Mouse (Mus musculus) neural tube, embryonic 14.5 days (tissue): Measurements from ENCODE around the gene Sirt4. TPM values are rescaled to one million over a fixed set of nuclear protein-coding genes. Genes with fewer than 3 reads are reported as not detected.
"Not testable (repeated sequence)": the region's sequence is repeated elsewhere in the genome, so short reads cannot be mapped to it uniquely, and the experiment has no call there.

ENCODE experiments used
- ATAC-seq: fragments of 200-750 bp; cut with Nextera tagmentation; 2 replicates; pipeline ENCODE4 v1.8.0; 2017; ENCODE audit warnings: low read depth, mild to moderate bottlenecking, moderate TSS enrichment, moderate library complexity
- H3K27ac ChIP-seq: fragments of 300-500 bp; sonication (generic); 2 replicates; pipeline ENCODE4 v1.5.1; 2014; ENCODE audit warnings: low read depth, mild to moderate bottlenecking, control low read depth, low read length, moderate library complexity, mixed read lengths
- H3K27me3 ChIP-seq: fragments of 300-500 bp; sonication (generic); 2 replicates; pipeline ENCODE4 v1.6.1; 2014; ENCODE audit warnings: low read length; ENCODE audit not compliant: control insufficient read depth, insufficient read depth
- H3K36me3 ChIP-seq: fragments of 300-500 bp; sonication (generic); 2 replicates; pipeline ENCODE4 v1.6.1; 2014; ENCODE audit warnings: low read length, mixed read lengths; ENCODE audit not compliant: control insufficient read depth, insufficient read depth
- H3K4me1 ChIP-seq: fragments of 300-500 bp; sonication (generic); 2 replicates; pipeline ENCODE4 v1.6.1; 2014; ENCODE audit warnings: low read length; ENCODE audit not compliant: control insufficient read depth, insufficient read depth
- H3K4me2 ChIP-seq: fragments of 300-500 bp; sonication (generic); 2 replicates; pipeline ENCODE4 v1.6.1; 2014; ENCODE audit warnings: mild to moderate bottlenecking, low read depth, low read length, control low read depth
- H3K4me3 ChIP-seq: fragments of 300-500 bp; sonication (generic); 2 replicates; pipeline ENCODE4 v1.5.1; 2014; ENCODE audit warnings: low read depth, low read length, control low read depth, mixed read lengths
- H3K9ac ChIP-seq: fragments of 300-500 bp; sonication (generic); replicated peaks from 2 replicates; pipeline ENCODE4 v1.6.1; 2014; ENCODE audit warnings: low read depth, mild to moderate bottlenecking, control low read depth, low read length, mixed read lengths
- H3K9me3 ChIP-seq: fragments of 300-500 bp; sonication (generic); 2 replicates; pipeline ENCODE4 v1.6.1; 2016; ENCODE audit warnings: low read length; ENCODE audit not compliant: control insufficient read depth
- WGBS: fragments of 180-500 bp; shearing (Covaris S2); extraction: QIAGEN DNeasy Blood & Tissue Kit; methylation state at CpG from one replicate; pipeline ENCODE4 v1.1.7; 2014; 5-methylcytosine and 5-hydroxymethylcytosine counted together
- polyA plus RNA-seq: library from polyadenylated mRNA; unstranded; fragments of >200 nt; fragmentation: Nextera tagmentation; extraction: Ambion mirVana; gene quantifications from 2 replicates; pipeline ENCODE4 v1.2.1, GENCODE M21; 2014

The Sirt4 gene
- polyA plus RNA-seq, 1 experiment from 2014 or later, result 32.6 TPM

DNA sequence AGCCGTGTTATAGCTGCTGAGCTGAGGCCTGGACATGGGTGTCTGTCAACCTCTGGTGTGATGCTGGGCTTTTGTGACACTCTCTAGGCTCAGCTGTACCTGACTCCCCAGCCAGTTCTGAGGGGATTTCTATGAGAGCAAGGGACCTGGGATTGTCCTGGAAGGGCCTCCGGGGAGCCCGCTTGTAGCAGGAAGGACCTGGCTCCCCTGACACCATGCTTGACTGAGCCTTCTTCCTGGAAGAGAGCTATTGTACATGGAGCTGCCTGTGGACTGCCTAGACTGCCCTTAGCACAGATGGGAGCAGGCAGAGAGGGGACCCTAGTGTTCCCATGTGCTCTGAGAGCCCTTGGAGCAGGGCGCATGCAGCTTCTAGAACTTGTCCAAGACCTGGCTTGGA, 40.9 kb upstream of the Sirt4 start:
- H3K4me3 ChIP-seq, result no peak overlapping the region
- no peaks in the 10 kb centered on the region for H3K27me3 ChIP-seq
- H3K4me2 ChIP-seq, result no peak overlapping the region
- H3K36me3 ChIP-seq, result no peaks in the 10 kb centered on the region
- H3K4me1 ChIP-seq, result peaks cover 5% of the 10 kb centered on the region; the same call in 1 of the 2 replicates
- H3K27ac ChIP-seq, result no peak overlapping the region
- H3K9me3 ChIP-seq, result no peaks in the 10 kb centered on the region
- 90% methylated on average over 4 of the region's 4 CpGs for WGBS
- ATAC-seq, result no peak
- no peak overlapping the region for H3K9ac ChIP-seq

GRCm38 (mm10) chr5:115524471-115524870, 39.9 kb upstream of the Sirt4 start:
- WGBS, result 54% methylated on average over 12 of the region's 12 CpGs
- no peak overlapping the region for H3K4me2 ChIP-seq
- H3K4me1 ChIP-seq, result peaks cover 5% of the 10 kb centered on the region; the same call in 1 of the 2 replicates
- H3K4me3 ChIP-seq, result no peak overlapping the region
- no peak for ATAC-seq
- no peaks in the 10 kb centered on the region for H3K27me3 ChIP-seq
- no peak overlapping the region for H3K9ac ChIP-seq
- H3K9me3 ChIP-seq, result no peaks in the 10 kb centered on the region
- H3K27ac ChIP-seq, result no peak overlapping the region
- no peaks in the 10 kb centered on the region for H3K36me3 ChIP-seq

- peaks cover 3% of the 10 kb centered on the region; the same call in 1 of the 2 replicates for H3K4me1 ChIP-seq
- no peaks in the 10 kb centered on the region for H3K36me3 ChIP-seq
- ATAC-seq, result no peak; the same call in 1 of the 2 replicates
- no peak overlapping the region for H3K4me2 ChIP-seq
- H3K9me3 ChIP-seq, result no peaks in the 10 kb centered on the region
- H3K9ac ChIP-seq, result 0 out of 2 replicates have a peak overlapping the region, but pooled peaks have one; percentile 16
- H3K27me3 ChIP-seq, result no peaks in the 10 kb centered on the region
- 10% methylated on average over 15 of the region's 15 CpGs for WGBS
- no peak overlapping the region for H3K27ac ChIP-seq
- no peak overlapping the region for H3K4me3 ChIP-seq
Observed at GRCm38 (mm10) chr5:115523971-115524370, 39.4 kb upstream of the Sirt4 start.

DNA sequence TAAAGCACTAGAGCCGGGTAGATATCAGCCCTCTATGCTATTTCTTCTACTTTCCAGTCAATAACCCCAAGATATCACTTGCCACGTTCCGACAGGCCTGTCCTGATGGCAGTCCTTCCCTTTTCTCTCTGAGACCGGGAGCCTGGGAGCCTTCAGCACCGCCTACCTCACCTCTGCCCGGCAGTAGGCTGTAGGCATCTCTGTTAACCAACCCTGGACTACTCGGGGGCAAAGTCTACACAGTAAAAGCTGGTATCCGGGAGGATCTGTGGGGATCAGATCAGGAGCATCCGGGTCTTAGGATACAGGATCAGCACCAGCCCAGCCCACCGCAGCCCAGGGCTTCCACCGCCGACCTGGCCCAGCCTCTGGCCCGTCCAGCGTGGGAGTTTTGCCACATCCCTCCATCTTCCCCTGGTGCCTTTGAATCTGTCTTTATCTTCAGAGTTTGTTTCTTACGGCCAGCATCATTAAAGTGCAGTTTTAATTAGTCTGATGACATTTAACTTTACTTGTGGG, 38.5 kb upstream of the Sirt4 start:
- WGBS, result 80% methylated on average over 15 of the region's 15 CpGs
- H3K9ac ChIP-seq, result no peak overlapping the region
- no peaks in the 10 kb centered on the region for H3K27me3 ChIP-seq

DNA sequence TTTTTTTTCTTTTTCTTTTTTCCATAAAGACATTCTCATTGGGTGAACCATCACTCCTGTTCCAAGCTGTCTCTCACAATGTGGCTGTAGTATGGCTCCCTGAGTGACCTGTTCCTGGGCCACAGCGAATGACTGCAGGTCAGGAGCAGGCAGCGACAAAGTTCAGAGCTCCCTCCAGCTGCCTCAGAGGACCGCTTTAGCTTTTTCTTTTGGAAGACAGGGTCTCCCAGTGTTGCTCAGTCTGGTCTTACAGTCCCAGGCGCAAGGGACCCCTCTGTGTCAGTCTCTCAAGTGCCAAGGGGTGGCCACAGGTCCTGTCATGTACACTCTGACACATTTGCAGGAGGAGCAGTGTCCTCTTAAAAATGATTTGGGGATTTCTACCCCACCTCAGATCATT, 38.0 kb upstream of the Sirt4 start:
- Histone ChIP-seq H3K9ac (no peak overlapping the region), H3K4me3 (no peak overlapping the region), H3K4me1 (peaks cover 3% of the 10 kb centered on the region; the same call in 1 of the 2 replicates), H3K36me3 (no peaks in the 10 kb centered on the region), H3K27me3 (no peaks in the 10 kb centered on the region), H3K4me2 (no peak overlapping the region), H3K27ac (no peak overlapping the region), H3K9me3 (no peaks in the 10 kb centered on the region)
- ATAC-seq, result no peak
- WGBS, result 90% methylated on average over 4 of the region's 4 CpGs

More for the DNA sequence above, 38.5 kb upstream of the Sirt4 start:
- Histone ChIP-seq H3K4me1 (peaks cover 3% of the 10 kb centered on the region; the same call in 1 of the 2 replicates), H3K4me2 (no peak overlapping the region), H3K27ac (no peak overlapping the region), H3K9me3 (no peaks in the 10 kb centered on the region), H3K36me3 (no peaks in the 10 kb centered on the region), H3K4me3 (no peak overlapping the region)
- ATAC-seq, result no peak

GRCm38 (mm10) chr5:115521553-115522461, 37.3 kb upstream of the Sirt4 start:
- H3K4me2 ChIP-seq, result no peak overlapping the region
- peaks cover 3% of the 10 kb centered on the region; the same call in 1 of the 2 replicates for H3K4me1 ChIP-seq
- no peak overlapping the region for H3K9ac ChIP-seq
- H3K9me3 ChIP-seq, result no peaks in the 10 kb centered on the region
- H3K27me3 ChIP-seq, result no peaks in the 10 kb centered on the region
- 67% methylated on average over 21 of the region's 21 CpGs for WGBS
- no peaks in the 10 kb centered on the region for H3K36me3 ChIP-seq
- ATAC-seq, result no peak
- no peak overlapping the region for H3K4me3 ChIP-seq
- H3K27ac ChIP-seq, result no peak overlapping the region

GRCm38 (mm10) chr5:115520325-115520869, 35.9 kb upstream of the Sirt4 start:
- no peaks in the 10 kb centered on the region for H3K27me3 ChIP-seq
- WGBS, result 86% methylated on average over 21 of the region's 21 CpGs
- no peaks in the 10 kb centered on the region for H3K36me3 ChIP-seq
- no peaks in the 10 kb centered on the region for H3K9me3 ChIP-seq
- H3K27ac ChIP-seq, result no peak overlapping the region
- no peak overlapping the region for H3K4me2 ChIP-seq
- peaks cover 3% of the 10 kb centered on the region; the same call in 1 of the 2 replicates for H3K4me1 ChIP-seq
- H3K4me3 ChIP-seq, result no peak overlapping the region
- H3K9ac ChIP-seq, result no peak overlapping the region
- ATAC-seq, result no peak

DNA sequence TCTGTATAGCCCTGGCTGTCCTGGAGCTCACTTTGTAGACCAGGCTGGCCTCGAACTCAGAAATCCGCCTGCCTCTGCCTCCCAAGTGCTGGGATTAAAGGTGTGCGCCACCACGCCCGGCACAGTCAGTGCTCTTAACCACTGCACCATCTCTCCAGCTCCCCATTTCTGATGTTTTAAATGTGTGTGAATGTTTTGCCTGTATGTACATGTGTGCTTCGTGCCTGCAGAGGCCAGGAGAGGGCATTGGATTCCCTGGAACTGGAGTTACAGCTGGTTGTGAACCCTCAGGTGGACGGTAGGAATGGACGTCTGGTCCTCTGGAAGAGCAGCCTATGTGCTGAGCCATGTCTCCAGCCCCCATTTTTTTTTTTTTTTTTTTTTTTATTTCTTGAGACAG, 33.7 kb upstream of the Sirt4 start:
- not testable (repeated sequence) for H3K36me3 ChIP-seq, H3K9me3 ChIP-seq, H3K4me2 ChIP-seq, H3K4me3 ChIP-seq, H3K9ac ChIP-seq, H3K27ac ChIP-seq, H3K27me3 ChIP-seq, ATAC-seq
- WGBS, result 98% methylated on average over 6 of the region's 8 CpGs
- peaks cover 11% of the 10 kb centered on the region; the same call in 1 of the 2 replicates for H3K4me1 ChIP-seq

- peaks cover 11% of the 10 kb centered on the region; the same call in 1 of the 2 replicates for H3K4me1 ChIP-seq
- H3K27me3 ChIP-seq, result no peaks in the 10 kb centered on the region
- 93% methylated on average over 9 of the region's 9 CpGs for WGBS
- no peak overlapping the region for H3K4me2 ChIP-seq
- ATAC-seq, result no peak
- no peak overlapping the region for H3K9ac ChIP-seq
- no peaks in the 10 kb centered on the region for H3K9me3 ChIP-seq
- H3K36me3 ChIP-seq, result no peaks in the 10 kb centered on the region
- H3K4me3 ChIP-seq, result no peak overlapping the region
- no peak overlapping the region for H3K27ac ChIP-seq
Observed at GRCm38 (mm10) chr5:115517501-115517900, 33.0 kb upstream of the Sirt4 start.
